Mouse (Mus musculus): ENCODE data around the gene Cyba. TPM values are rescaled to one million over a fixed set of nuclear protein-coding genes. Genes with fewer than 3 reads are reported as not detected.

Cyba gene
- polyA plus RNA-seq, 1 experiment, result 242 TPM

GRCm38 (mm10) chr8:122376365-122377231, 56.1 kb downstream of the Cyba start, which contains the start of gene Zc3h18:
Zc3h18 (plus strand) TSS chr8:122376609.
- Histone ChIP-seq H3K4me3 (ENCODE audit: low read depth, low read length) (peak within 1 kb of the TSS; percentile 83), H3K27ac (ENCODE audit: insufficient read depth, low read depth, low read length) (peak within 1 kb of the TSS; percentile 91), H3K27me3 (ENCODE audit: control insufficient read depth, insufficient read depth, low read length) (no peaks in the 10 kb centered on the region), H3K4me1 (ENCODE audit: control insufficient read depth, insufficient read depth, insufficient read length, low read length) (peaks cover 6% of the 10 kb centered on the region), H3K36me3 (ENCODE audit: control insufficient read depth, insufficient read depth, low read length) (peaks cover 7% of the 10 kb centered on the region; the same call in 1 of the 2 replicates)
- WGBS, result under 1% methylated on average over 101 of the region's 107 CpGs
- TF ChIP-seq CTCF (IDR thresholded peaks at IDR 0.05; ENCODE audit: extremely low read depth, insufficient read length, insufficient replicate concordance, low read depth, low read length) (0 out of 2 replicates have a peak, but pooled peaks have one; percentile 13), POLR2A (IDR thresholded peaks at IDR 0.05; ENCODE audit: low read depth, low read length) (peak; percentile 72)

GRCm38 (mm10) chr8:122375751-122376364, 56.9 kb downstream of the Cyba start:
- TF ChIP-seq POLR2A (IDR thresholded peaks at IDR 0.05; ENCODE audit: low read depth, low read length) (no peak), CTCF (IDR thresholded peaks at IDR 0.05; ENCODE audit: extremely low read depth, insufficient read length, insufficient replicate concordance, low read depth, low read length) (no peak)
- H3K4me3 ChIP-seq (ENCODE audit: low read depth, low read length), result peak overlapping the region; percentile 58
- H3K27me3 ChIP-seq (ENCODE audit: control insufficient read depth, insufficient read depth, low read length), result no peaks in the 10 kb centered on the region
- 9% methylated on average over 13 of the region's 13 CpGs for WGBS
- no peak overlapping the region for H3K27ac ChIP-seq (ENCODE audit: insufficient read depth, low read depth, low read length)
- H3K4me1 ChIP-seq (ENCODE audit: control insufficient read depth, insufficient read depth, insufficient read length, low read length), result peaks cover 6% of the 10 kb centered on the region
- H3K36me3 ChIP-seq (ENCODE audit: control insufficient read depth, insufficient read depth, low read length), result peaks cover 5% of the 10 kb centered on the region; the same call in 1 of the 2 replicates

GRCm38 (mm10) chr8:122375320-122375719, 57.4 kb downstream of the Cyba start:
- TF ChIP-seq CTCF (IDR thresholded peaks at IDR 0.05; ENCODE audit: extremely low read depth, insufficient read length, insufficient replicate concordance, low read depth, low read length) (no peak), POLR2A (IDR thresholded peaks at IDR 0.05; ENCODE audit: low read depth, low read length) (no peak)
- H3K27ac ChIP-seq (ENCODE audit: insufficient read depth, low read depth, low read length), result no peak overlapping the region
- peaks cover 6% of the 10 kb centered on the region for H3K4me1 ChIP-seq (ENCODE audit: control insufficient read depth, insufficient read depth, insufficient read length, low read length)
- H3K27me3 ChIP-seq (ENCODE audit: control insufficient read depth, insufficient read depth, low read length), result no peaks in the 10 kb centered on the region
- no peak overlapping the region for H3K4me3 ChIP-seq (ENCODE audit: low read depth, low read length)
- 91% methylated on average over 7 of the region's 7 CpGs for WGBS
- H3K36me3 ChIP-seq (ENCODE audit: control insufficient read depth, insufficient read depth, low read length), result peaks cover 3% of the 10 kb centered on the region; the same call in 1 of the 2 replicates

Other genes with a start within 250 kb of the Cyba start
- gene Zfpm1, start 150.8 kb downstream of the Cyba start, polyA plus RNA-seq (2012; rRNA removed), result 153 and 187 TPM in 2 replicates
- gene Trhr2, start 72.2 kb downstream of the Cyba start, polyA plus RNA-seq (2012; rRNA removed), result 0.09 and 0.13 TPM in 2 replicates
- gene Zc3h18, start 56.3 kb downstream of the Cyba start, polyA plus RNA-seq (2012; rRNA removed), result 13.6 and 23.3 TPM in 2 replicates
- gene Il17c, start 10.9 kb downstream of the Cyba start, polyA plus RNA-seq (2012; rRNA removed), result 0.30 and 0.81 TPM in 2 replicates
- gene Mvd, start 10.5 kb upstream of the Cyba start, polyA plus RNA-seq (2012; rRNA removed), result 18.8 and 30.5 TPM in 2 replicates
- gene Snai3, start 27.8 kb upstream of the Cyba start, polyA plus RNA-seq (2012; rRNA removed), result 2.2 and 3.4 TPM in 2 replicates
- 35.7 and 44.9 TPM in 2 replicates for gene Rnf166, start 43.1 kb upstream of the Cyba start, polyA plus RNA-seq (2012; rRNA removed)
- 20.9 and 31.8 TPM in 2 replicates for gene Ctu2, start 43.2 kb upstream of the Cyba start, polyA plus RNA-seq (2012; rRNA removed)
- gene Piezo1, start 118.4 kb upstream of the Cyba start, polyA plus RNA-seq (2012; rRNA removed), result 29.5 and 36.4 TPM in 2 replicates
- 26.8 and 64.8 TPM in 2 replicates for gene Cdt1, start 135.1 kb upstream of the Cyba start, polyA plus RNA-seq (2012; rRNA removed)
- gene Aprt, start 144.0 kb upstream of the Cyba start, polyA plus RNA-seq (2012; rRNA removed), result 327 and 537 TPM in 2 replicates
- 9.7 and 20.4 TPM in 2 replicates for gene Galns, start 178.5 kb upstream of the Cyba start, polyA plus RNA-seq (2012; rRNA removed)
- gene Trappc2l, start 178.7 kb upstream of the Cyba start, polyA plus RNA-seq (2012; rRNA removed), result 59.9 and 161 TPM in 2 replicates
- gene Pabpn1l, start 189.8 kb upstream of the Cyba start, polyA plus RNA-seq (2012; rRNA removed), result not detected in 2 replicates

Data from small intestine, adult 2 months (tissue).